Mouse (Mus musculus) mature B cell (primary cell): ENCODE results near the gene Naa50.

Source experiments
- in situ Hi-C: fragments of 300-500 bp; cut with MboI; formaldehyde crosslinking; loops from 2 replicates; pipeline ENCODE4 v1.14.3; 2019

Gene Naa50

DNA sequence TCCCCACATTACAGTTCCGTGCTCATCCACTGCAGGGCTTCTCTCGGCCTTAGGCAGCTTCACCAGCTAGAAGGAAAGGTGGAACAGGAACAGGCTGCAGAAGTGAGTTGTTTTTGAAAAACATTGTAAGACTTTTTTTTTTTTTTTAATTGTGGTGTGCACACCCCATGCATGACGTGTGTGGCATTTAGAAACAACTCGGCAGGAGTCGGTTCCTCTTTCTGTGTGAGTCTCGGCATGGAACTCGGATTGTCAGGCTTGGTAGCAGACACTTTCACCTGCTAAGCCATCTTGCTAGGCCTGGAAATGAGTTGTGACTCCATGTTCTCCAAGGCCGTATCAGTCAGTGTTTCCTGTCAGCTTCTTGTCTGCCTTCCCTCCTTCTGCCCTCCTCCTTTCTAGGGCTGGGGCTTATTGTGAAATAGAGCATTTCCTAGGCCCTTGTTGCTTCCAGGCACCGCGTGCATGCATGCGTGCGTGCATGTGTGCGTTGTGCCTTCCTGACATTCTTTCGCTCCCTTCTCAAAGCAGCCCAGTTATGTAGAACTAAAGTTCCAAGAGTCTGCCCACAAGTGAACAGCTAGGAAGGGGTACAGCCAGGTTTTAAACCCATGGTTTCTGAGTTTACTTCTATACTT, 59.6 kb downstream of the Naa50 start:
- in situ Hi-C loops = no loop called here

DNA sequence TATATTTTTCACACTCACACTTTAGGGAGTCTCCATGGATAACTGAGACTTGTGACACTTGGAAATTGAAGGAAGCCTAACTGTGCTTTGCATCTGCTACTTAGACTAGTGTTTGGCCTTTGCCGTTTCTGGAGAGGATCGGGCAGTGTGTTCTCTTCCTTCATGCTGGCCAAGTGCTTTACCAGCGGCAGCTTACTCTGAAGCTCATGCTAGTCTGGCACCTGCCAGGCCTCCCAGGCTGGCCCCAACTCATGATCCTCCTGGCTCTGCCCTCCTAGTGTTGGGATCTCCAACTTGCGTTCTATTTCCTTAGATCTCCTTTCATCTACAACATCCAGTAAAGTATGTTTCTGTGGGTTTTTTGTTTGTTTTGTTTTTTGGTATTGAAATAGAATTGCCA, 60.5 kb downstream of the Naa50 start:
- in situ Hi-C loops = no loop called here

DNA sequence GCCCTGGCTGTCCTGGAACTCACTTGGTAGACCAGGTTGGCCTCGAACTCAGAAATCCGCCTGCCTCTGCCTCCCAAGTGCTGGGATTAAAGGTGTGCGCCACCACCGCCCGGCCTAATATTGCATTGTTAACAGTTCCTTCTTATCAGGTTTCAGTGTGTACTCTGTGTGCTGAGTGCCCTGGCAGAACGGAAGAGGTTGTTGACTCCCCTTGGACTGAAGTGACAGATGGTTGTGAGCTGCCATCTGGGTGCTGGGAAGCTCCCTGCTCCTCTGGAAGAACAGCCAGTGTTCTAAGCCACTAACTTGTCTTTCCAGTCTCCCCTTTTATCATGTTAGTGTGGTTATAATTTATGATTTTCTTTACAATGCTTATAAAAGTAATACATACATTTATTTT, 64.7 kb downstream of the Naa50 start:
- in situ Hi-C loops = no loop called here

DNA sequence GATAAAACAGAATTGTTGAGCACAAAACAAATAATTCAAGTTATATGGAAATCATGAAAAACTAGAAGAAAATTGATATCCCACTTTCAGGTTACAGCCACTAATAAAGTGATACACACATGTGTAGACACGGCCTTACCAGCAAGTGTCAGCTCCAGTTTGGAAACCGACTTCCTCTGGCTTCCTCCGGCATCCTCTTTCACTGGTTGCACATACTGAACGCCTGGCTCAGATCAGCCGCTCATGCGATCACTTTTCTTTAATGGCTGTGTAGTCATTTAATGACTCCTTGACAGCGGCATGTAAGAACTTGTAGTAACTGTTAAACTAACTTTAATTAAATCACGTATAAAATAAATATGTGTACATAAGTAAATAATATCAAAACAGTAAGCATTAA, 66.3 kb downstream of the Naa50 start:
- in situ Hi-C loops = no loop called here

DNA sequence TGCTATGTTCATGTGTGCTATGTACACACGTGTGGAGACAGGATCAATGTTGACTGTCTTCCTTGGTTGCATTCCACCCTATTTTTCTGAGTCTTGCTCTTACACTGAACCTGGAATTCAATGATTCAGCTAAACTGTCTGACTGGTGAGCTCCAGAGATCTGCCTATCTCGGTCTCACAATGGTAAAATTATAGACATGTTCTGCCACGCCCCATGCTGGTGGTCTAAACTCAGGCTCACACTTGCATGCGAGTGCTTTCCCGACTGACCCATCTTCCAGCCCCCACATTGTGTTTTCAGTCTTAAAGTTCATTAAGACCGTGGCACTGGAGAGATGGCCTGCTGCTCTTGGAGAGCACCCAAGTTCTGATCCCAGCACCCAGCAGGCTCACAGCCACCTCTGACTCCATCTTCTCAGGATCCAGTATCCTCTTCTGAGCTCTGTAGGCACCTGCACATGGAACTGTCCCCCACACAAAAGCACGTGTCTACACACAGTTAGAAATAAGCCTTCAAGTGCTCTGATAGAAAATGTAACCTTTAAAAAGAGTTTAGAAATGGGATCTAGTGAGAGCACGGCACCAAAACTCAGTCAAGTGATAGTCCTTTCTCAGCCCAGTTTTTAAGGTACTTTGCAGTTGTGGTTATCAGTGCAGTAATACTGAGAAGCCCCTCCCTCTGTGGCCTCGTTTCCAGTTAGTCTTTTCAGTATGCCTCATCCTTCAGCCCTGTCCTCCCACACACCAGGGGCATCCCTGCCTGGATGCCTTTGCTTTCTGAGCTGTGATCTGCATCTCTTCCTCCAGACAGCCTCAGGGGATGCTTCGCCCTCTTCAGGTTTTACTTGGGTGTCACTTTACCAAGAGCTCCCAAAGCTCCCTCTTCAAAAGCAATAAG, 70.8 kb downstream of the Naa50 start:
- in situ Hi-C loops = no loop called here

DNA sequence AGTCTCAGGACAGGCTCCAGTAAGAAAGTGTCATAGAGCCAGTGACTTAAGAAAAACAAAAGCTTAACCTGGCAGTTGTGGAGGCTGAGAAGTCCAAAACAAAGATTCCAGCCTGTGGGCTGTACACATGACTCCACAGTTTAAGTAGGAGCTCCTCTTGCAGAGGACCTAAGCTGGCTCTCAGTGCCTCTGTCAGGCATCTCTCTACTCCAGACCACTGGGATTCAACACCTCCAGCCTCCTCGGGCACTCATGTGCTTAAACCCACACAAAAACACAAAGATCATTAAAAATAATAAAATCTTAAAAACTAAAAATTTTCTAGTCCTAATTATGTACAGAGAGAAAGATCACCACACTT, 71.4 kb downstream of the Naa50 start:
- in situ Hi-C loops = no loop called here

DNA sequence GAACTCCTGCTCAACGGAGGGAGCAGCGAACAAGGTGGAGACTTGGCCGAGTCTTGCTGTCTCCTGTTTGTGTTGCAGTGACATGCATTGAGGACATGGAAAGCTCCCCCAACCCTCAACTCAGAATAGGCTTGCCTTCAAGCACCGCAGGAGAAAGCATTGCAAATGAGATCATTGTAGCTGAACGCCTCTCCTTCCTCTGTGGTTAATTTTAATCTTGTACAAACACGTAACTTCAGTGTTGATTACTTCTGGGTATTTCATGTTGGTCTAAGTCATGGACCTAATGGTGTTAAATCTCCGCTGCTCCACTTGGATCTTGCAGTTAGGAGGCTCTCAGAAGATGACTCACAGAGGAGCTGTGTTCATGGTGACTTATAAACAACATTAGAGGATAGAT, 73.1 kb downstream of the Naa50 start:
- in situ Hi-C loops = no loop called here
